Mouse (Mus musculus) liver, postnatal 0 days (tissue): Measurements from ENCODE around the gene Pkdrej. TPM values are rescaled to one million over a fixed set of nuclear protein-coding genes. Genes with fewer than 3 reads are reported as not detected.
A peak's percentile ranks its signal among the peaks of the same experiment; 100 is the strongest.

Experiments
- ATAC-seq: fragments of 200-750 bp; cut with Nextera tagmentation; 2 replicates; pipeline ENCODE4 v1.8.0; 2017; ENCODE audit warnings: mild to moderate bottlenecking, moderate library complexity
- DNase-seq: peaks from one replicate; pipeline ENCODE4 v3.0.0-alpha.2; 2016
- H3K27ac ChIP-seq: fragments of 300-500 bp; sonication (generic); 2 replicates; pipeline ENCODE4 v1.5.1; 2014; ENCODE audit warnings: antibody characterized with exemption, moderate library complexity, mild to moderate bottlenecking, low read depth
- H3K27me3 ChIP-seq: fragments of 300-500 bp; sonication (generic); 2 replicates; pipeline ENCODE4 v1.6.1; 2014; ENCODE audit warnings: low read length, control low read depth, mixed read lengths; ENCODE audit not compliant: insufficient read depth
- H3K36me3 ChIP-seq: fragments of 300-500 bp; sonication (generic); replicated peaks from 2 replicates; pipeline ENCODE4 v1.6.1; 2014; ENCODE audit warnings: mild to moderate bottlenecking, control low read depth, low read length, moderate library complexity, mixed read lengths; ENCODE audit not compliant: insufficient read depth
- H3K4me1 ChIP-seq: fragments of 300-500 bp; sonication (generic); 2 replicates; pipeline ENCODE4 v1.6.1; 2014; ENCODE audit warnings: antibody characterized with exemption, mild to moderate bottlenecking, control low read depth; ENCODE audit not compliant: insufficient read depth
- H3K4me2 ChIP-seq: fragments of 300-500 bp; sonication (generic); 2 replicates; pipeline ENCODE4 v1.6.1; 2014; ENCODE audit warnings: low read depth, mild to moderate bottlenecking, low read length, moderate library complexity, mixed read lengths
- H3K4me3 ChIP-seq: fragments of 300-500 bp; sonication (generic); 2 replicates; pipeline ENCODE4 v1.5.1; 2014; ENCODE audit warnings: low read depth, low read length
- H3K9ac ChIP-seq: fragments of 300-500 bp; sonication (generic); replicated peaks from 2 replicates; pipeline ENCODE4 v1.6.1; 2014; ENCODE audit warnings: mild to moderate bottlenecking, moderate library complexity
- H3K9me3 ChIP-seq: fragments of 300-500 bp; sonication (generic); 2 replicates; pipeline ENCODE4 v1.6.1; 2016; ENCODE audit warnings: mild to moderate bottlenecking, control low read depth, low read length, mixed read lengths
- CTCF ChIP-seq: sonication (generic); IDR thresholded peaks from 2 replicates; pipeline ENCODE4 v1.5.1; 2016; ENCODE audit warnings: antibody characterized with exemption, low read depth
- EP300 ChIP-seq: IDR thresholded peaks from 2 replicates; pipeline ENCODE4 v1.6.1; 2016; ENCODE audit warnings: antibody characterized with exemption, low read depth, mild to moderate bottlenecking
- WGBS: fragments of 180-500 bp; shearing (Covaris S2); extraction: QIAGEN DNeasy Blood & Tissue Kit; methylation state at CpG from one replicate; pipeline ENCODE4 v1.1.7; 2014; ENCODE audit not compliant: insufficient replicate concordance; 5-methylcytosine and 5-hydroxymethylcytosine counted together
- polyA plus RNA-seq: library from polyadenylated mRNA; unstranded; fragments of >200 nt; fragmentation: Nextera tagmentation; extraction: Ambion mirVana; gene quantifications from 2 replicates; pipeline ENCODE4 v1.2.1, GENCODE M21; 2015

Pkdrej gene
- polyA plus RNA-seq, 1 experiment from 2014 or later: not detected

DNA sequence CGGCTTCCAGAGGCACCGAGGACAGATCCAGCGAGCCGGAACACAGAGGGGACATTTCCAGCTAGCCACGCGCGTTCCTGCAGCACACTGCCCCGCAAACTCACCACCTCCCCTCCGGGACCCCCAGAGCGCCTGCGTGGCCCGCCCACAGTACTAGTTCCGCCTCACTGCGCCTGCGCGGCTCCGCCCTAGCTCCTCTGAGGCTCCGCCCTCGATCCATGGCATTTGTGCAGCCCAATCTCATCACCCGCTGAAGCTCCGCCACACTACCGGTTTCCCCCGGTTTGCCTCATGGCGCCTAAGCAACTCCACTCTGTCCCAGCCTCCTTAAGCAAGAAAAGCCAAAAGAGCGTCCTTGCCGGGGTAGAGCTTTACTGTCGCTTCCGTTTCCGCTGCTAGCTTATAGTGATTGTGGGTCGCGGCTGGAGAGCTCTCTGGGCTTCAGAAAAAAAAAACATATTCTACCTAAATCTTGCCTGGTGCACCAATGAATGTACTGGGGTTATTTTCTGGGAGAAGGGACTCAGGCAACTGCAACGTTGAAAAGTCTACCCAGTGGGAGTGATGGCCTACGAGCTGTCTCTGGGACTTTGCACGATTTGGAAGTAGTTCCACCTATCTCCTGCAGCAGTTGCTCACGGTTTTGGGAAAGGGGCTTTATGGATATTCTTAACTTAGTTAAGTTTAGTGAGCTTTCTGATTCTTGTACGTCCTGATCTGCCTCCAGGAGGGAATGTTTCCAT is 9.8 kb downstream of the Pkdrej start, which contains the start of gene Cdpf1:
Gene Cdpf1, minus strand, starts transcription at position 163 of the 743 bp plus-strand sequence.
- 2% methylated on average over 36 of the region's 36 CpGs for WGBS
- H3K27ac ChIP-seq: peak within 1 kb of the TSS; percentile 85
- ATAC-seq (peak; percentile 90), DNase-seq (peak; percentile 98)
- no peaks in the 10 kb centered on the region for H3K36me3 ChIP-seq
- peak within 1 kb of the TSS; percentile 82 for H3K4me3 ChIP-seq
- peak; percentile 29; the same call in 1 of the 2 replicates for TF ChIP-seq EP300
- no peak for TF ChIP-seq CTCF
- H3K27me3 ChIP-seq: no peaks in the 10 kb centered on the region
- H3K4me2 ChIP-seq: peak within 1 kb of the TSS; percentile 91
- peaks cover 9% of the 10 kb centered on the region for H3K4me1 ChIP-seq
- 0 out of 2 replicates have a peak, but pooled peaks cover 2% of the 10 kb centered on the region for H3K9me3 ChIP-seq
- H3K9ac ChIP-seq: peak within 1 kb of the TSS; percentile 83

DNA sequence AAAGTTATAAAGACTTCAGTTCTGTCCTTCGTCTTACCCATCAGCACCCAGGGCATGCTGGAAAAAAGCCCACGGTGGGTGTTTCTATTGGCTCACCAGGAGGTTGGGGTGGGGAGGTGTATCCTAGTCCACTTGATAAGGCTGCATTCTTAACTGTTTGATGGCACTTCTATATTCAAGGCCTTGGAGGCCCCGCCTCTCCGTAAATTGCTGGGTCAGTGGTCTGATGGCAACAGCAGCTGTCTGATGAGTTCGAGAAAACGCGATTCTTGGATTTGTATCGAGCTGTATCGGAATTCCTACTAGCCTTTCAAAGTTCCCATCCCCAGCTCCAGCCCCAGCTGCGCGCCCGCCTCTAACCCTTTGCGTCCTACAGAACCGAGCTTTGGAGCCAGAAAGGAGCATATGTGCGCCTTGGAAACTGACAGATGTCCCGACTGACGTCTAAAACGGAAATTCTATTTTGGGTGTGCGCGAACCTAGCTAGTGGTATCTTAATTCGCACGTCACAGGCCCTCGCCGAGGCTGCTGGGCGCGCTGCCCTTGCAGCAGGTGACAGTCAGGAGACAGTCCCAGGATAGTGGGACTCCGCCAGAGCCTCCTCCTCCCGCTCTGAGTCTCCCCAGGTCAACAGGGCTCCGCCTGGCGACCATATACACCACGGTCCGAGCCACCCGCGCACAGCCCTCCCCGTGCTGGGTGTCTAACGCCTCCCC is 10.6 kb downstream of the Pkdrej start:
- ATAC-seq (peak; percentile 85), DNase-seq (peak; percentile 49)
- H3K4me1 ChIP-seq: peaks cover 9% of the 10 kb centered on the region
- peak overlapping the region; percentile 83 for H3K9ac ChIP-seq
- WGBS: 2% methylated on average over 36 of the region's 36 CpGs
- TF ChIP-seq CTCF: peak; percentile 54
- no peak for TF ChIP-seq EP300
- H3K4me2 ChIP-seq: peak overlapping the region; percentile 91
- peak overlapping the region; percentile 82 for H3K4me3 ChIP-seq
- H3K9me3 ChIP-seq: 0 out of 2 replicates have a peak, but pooled peaks cover 2% of the 10 kb centered on the region
- no peaks in the 10 kb centered on the region for H3K27me3 ChIP-seq
- no peaks in the 10 kb centered on the region for H3K36me3 ChIP-seq
- peak overlapping the region; percentile 85 for H3K27ac ChIP-seq

DNA sequence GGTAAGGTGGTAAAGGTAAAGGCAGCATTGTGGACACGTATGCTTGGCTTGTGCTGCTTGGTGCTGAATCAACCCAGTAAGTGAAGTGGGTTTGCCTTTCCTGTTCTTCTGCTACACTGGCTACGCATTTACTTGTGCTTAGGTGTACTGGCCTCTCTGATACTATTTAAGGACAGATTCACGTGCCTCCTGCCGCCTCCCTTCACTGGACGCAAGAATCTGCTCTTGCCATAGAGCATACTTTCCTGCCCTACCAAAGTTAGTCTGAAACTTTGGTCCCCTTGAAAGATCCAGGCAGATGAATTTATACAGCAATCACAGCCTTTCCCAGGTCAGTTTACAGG is 11.1 kb downstream of the Pkdrej start:
- 70% methylated on average over 5 of the region's 5 CpGs for WGBS
- Histone ChIP-seq H3K36me3 (no peaks in the 10 kb centered on the region), H3K27ac (peak overlapping the region; percentile 85), H3K27me3 (no peaks in the 10 kb centered on the region), H3K9me3 (no peaks in the 10 kb centered on the region), H3K4me1 (peaks cover 9% of the 10 kb centered on the region), H3K4me2 (peak overlapping the region; percentile 91), H3K4me3 (peak overlapping the region; percentile 82), H3K9ac (peak overlapping the region; percentile 83)
- TF ChIP-seq EP300 (no peak), CTCF (no peak)
- DNase-seq (no peak), ATAC-seq (no peak)

DNA sequence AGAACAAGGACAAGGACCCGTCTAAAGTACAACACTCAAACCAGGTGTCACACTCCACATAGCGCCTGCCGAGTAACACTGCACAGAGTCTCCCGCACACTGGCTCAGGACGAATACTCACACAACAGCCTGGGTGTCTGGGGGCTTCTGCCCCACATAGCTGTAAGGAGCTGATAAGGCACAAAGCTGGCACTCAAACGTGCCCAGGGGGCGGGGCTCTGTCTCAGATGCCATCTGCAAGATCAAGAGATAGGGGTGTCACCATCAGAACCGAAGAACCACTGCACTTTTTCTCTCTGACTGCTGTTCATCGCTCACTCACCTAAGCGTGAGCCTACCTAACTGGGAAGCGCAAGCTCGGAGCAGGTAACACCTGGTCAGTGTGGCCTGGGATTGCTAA is 12.4 kb downstream of the Pkdrej start:
- Histone ChIP-seq H3K4me2 (no peak overlapping the region), H3K4me1 (peaks cover 9% of the 10 kb centered on the region), H3K4me3 (no peak overlapping the region), H3K27me3 (no peaks in the 10 kb centered on the region), H3K9me3 (no peaks in the 10 kb centered on the region), H3K27ac (no peak overlapping the region), H3K9ac (no peak overlapping the region), H3K36me3 (no peaks in the 10 kb centered on the region)
- no peak for TF ChIP-seq CTCF
- no peak for TF ChIP-seq EP300
- ATAC-seq: no peak
- 67% methylated on average over 12 of the region's 12 CpGs for WGBS
- DNase-seq: no peak

DNA sequence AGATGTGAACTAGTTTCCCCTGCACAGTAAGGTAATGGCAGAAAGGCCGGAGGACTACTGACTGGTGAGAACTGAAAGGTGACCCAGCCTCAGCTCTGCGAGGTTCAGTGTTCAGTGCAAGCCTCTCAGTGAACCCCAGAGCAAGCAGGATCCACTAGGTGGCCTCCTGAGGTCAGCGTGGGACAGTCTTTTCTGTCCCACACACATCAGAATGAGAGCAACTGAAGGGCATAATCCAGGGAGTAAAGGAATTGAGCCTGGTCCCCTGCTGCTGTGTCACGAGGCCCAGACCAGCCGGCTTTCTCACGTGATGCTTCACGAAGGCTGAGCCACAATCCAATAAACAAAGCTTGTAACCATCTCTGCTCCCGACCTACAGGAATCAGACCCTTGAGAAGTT is 13.1 kb downstream of the Pkdrej start:
- H3K9me3 ChIP-seq: no peaks in the 10 kb centered on the region
- no peak for ATAC-seq
- TF ChIP-seq EP300 (no peak), CTCF (0 out of 2 replicates have a peak, but pooled peaks have one; percentile 2)

DNA sequence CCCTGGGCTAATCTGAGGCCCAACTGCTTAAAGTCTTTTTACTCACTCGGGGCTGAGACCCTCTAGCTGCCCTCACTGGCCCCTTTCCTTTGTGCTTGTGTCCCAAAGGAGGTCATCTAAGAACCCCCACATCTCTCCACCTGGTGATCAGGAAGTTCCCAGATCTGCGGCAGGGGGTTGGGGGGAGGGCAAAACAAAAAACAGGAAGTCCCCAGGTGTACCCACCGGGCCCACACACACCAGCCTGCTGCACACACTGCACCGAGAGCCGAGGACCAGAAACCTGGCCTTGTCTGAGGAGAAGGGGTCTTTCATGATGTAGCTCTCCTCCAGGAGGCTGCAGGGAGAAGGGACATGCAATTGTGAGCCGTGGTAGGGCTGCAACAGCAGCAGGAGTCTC is 13.5 kb downstream of the Pkdrej start:
- no peak for ATAC-seq
- H3K27me3 ChIP-seq: no peaks in the 10 kb centered on the region
- no peak overlapping the region for H3K4me3 ChIP-seq
- 68% methylated on average over 6 of the region's 6 CpGs for WGBS
- no peaks in the 10 kb centered on the region for H3K9me3 ChIP-seq
- peaks cover 9% of the 10 kb centered on the region for H3K4me1 ChIP-seq
- no peak overlapping the region for H3K9ac ChIP-seq
- DNase-seq: no peak
- no peaks in the 10 kb centered on the region for H3K36me3 ChIP-seq
- no peak overlapping the region for H3K4me2 ChIP-seq
- no peak overlapping the region for H3K27ac ChIP-seq
- TF ChIP-seq EP300 (no peak), CTCF (no peak)

More for the DNA sequence above, 13.1 kb downstream of the Pkdrej start:
- 66% methylated on average over 8 of the region's 8 CpGs for WGBS
- H3K4me2 ChIP-seq: no peak overlapping the region
- no peak overlapping the region for H3K4me3 ChIP-seq
- no peaks in the 10 kb centered on the region for H3K36me3 ChIP-seq
- no peak overlapping the region for H3K9ac ChIP-seq
- no peaks in the 10 kb centered on the region for H3K27me3 ChIP-seq
- no peak for DNase-seq
- H3K4me1 ChIP-seq: peaks cover 9% of the 10 kb centered on the region
- no peak overlapping the region for H3K27ac ChIP-seq
